Mouse (Mus musculus): ENCODE measurements around the gene Ptprm. TPM values are rescaled to one million over a fixed set of nuclear protein-coding genes. Genes with fewer than 3 reads are reported as not detected.

Gene Ptprm
- polyA plus RNA-seq, 1 experiment from 2014 or later, result 8.0 TPM

DNA sequence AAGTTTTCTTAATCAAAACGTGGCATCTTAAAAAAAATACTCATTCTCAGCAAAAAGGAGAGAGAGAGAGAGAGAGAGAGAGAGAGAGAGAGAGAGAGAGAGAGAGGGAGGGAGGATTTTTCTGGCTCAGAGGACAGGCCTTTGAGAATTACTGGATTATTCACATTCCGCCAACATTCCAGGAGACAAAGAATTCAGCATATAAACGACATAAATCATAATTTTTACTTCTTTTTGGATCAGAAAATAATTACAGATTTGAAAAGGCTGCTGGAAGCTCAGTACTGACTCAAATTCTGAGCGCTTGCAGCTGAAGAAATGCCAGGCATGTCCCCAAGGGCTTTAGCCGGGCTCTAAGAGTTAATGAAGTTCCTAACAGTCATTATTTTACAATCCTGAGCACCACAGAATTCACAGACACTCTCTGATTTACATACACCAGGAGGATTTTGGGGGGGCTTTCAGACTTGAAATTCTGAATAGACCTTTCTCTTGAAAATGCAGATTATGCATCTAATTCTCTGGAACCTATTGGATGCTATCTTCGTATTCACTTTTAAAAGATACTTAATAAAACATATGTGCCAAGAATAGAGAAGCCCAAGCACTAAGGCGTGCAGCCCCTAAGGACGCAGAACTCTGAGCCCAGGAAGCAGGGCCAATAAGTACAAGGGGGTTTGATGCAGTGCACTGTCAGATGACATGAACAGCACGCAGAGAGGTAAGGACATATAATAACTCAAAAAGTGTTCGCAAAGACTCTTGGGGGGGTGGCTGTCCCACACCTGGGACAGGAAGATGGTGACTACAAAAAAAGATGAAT is 112.1 kb downstream of the Ptprm start:
- no peaks in the 10 kb centered on the region for H3K36me3 ChIP-seq (ENCODE audit: control insufficient read depth, insufficient read depth, low read length)
- H3K27me3 ChIP-seq (replicated peaks; ENCODE audit: control insufficient read depth, insufficient read depth, low read length), result no peaks in the 10 kb centered on the region
- H3K4me3 ChIP-seq (ENCODE audit: low read depth, low read length), result no peak overlapping the region
- DNase-seq (ENCODE audit: low spot score) (no peak), ATAC-seq (no peak)
- H3K27ac ChIP-seq (ENCODE audit: low read depth, low read length), result no peak overlapping the region
- whole genome bisulfite sequencing, result 45% methylated on average over 10 of the region's 10 CpGs
- H3K9me3 ChIP-seq (replicated peaks; ENCODE audit: control insufficient read depth, low read length), result no peaks in the 10 kb centered on the region
- no peak overlapping the region for H3K4me2 ChIP-seq (ENCODE audit: low read length)
- no peak overlapping the region for H3K9ac ChIP-seq (ENCODE audit: low read length)
- 0 out of 2 replicates have a peak, but pooled peaks cover 2% of the 10 kb centered on the region for H3K4me1 ChIP-seq (ENCODE audit: control insufficient read depth, insufficient read depth, low read length)

- ATAC-seq (no peak), DNase-seq (ENCODE audit: low spot score) (no peak)
- H3K9ac ChIP-seq (ENCODE audit: low read length), result no peak overlapping the region
- H3K4me1 ChIP-seq (ENCODE audit: control insufficient read depth, insufficient read depth, low read length), result 0 out of 2 replicates have a peak, but pooled peaks cover 2% of the 10 kb centered on the region
- H3K27ac ChIP-seq (ENCODE audit: low read depth, low read length), result no peak overlapping the region
- no peak overlapping the region for H3K4me3 ChIP-seq (ENCODE audit: low read depth, low read length)
- WGBS, result 97% methylated on average over 7 of the region's 7 CpGs
- no peaks in the 10 kb centered on the region for H3K27me3 ChIP-seq (replicated peaks; ENCODE audit: control insufficient read depth, insufficient read depth, low read length)
- H3K9me3 ChIP-seq (replicated peaks; ENCODE audit: control insufficient read depth, low read length), result no peaks in the 10 kb centered on the region
- H3K36me3 ChIP-seq (ENCODE audit: control insufficient read depth, insufficient read depth, low read length), result no peaks in the 10 kb centered on the region
- no peak overlapping the region for H3K4me2 ChIP-seq (ENCODE audit: low read length)
Observed at GRCm38 (mm10) chr17:67238866-67239265, 115.4 kb downstream of the Ptprm start.

- Histone ChIP-seq H3K36me3 (ENCODE audit: control insufficient read depth, insufficient read depth, low read length) (no peaks in the 10 kb centered on the region), H3K9me3 (replicated peaks; ENCODE audit: control insufficient read depth, low read length) (no peaks in the 10 kb centered on the region), H3K4me2 (ENCODE audit: low read length) (no peak overlapping the region), H3K4me3 (ENCODE audit: low read depth, low read length) (no peak overlapping the region), H3K27me3 (replicated peaks; ENCODE audit: control insufficient read depth, insufficient read depth, low read length) (no peaks in the 10 kb centered on the region), H3K9ac (ENCODE audit: low read length) (no peak overlapping the region), H3K27ac (ENCODE audit: low read depth, low read length) (no peak overlapping the region), H3K4me1 (ENCODE audit: control insufficient read depth, insufficient read depth, low read length) (no peaks in the 10 kb centered on the region)
- ATAC-seq, result no peak; the same call in 1 of the 2 replicates
- DNase-seq (ENCODE audit: low spot score), result peak; percentile 46
- WGBS, result 85% methylated on average over 10 of the region's 10 CpGs
Observed at GRCm38 (mm10) chr17:67237407-67237806, 116.8 kb downstream of the Ptprm start.

- WGBS, result 91% methylated on average over 9 of the region's 9 CpGs
- no peak for DNase-seq (ENCODE audit: low spot score)
- no peak overlapping the region for H3K4me2 ChIP-seq (ENCODE audit: low read length)
- no peak for ATAC-seq
- H3K4me3 ChIP-seq (ENCODE audit: low read depth, low read length), result no peak overlapping the region
- no peaks in the 10 kb centered on the region for H3K4me1 ChIP-seq (ENCODE audit: control insufficient read depth, insufficient read depth, low read length)
- H3K27me3 ChIP-seq (replicated peaks; ENCODE audit: control insufficient read depth, insufficient read depth, low read length), result no peaks in the 10 kb centered on the region
- H3K9ac ChIP-seq (ENCODE audit: low read length), result no peak overlapping the region
- H3K36me3 ChIP-seq (ENCODE audit: control insufficient read depth, insufficient read depth, low read length), result no peaks in the 10 kb centered on the region
- no peaks in the 10 kb centered on the region for H3K9me3 ChIP-seq (replicated peaks; ENCODE audit: control insufficient read depth, low read length)
- H3K27ac ChIP-seq (ENCODE audit: low read depth, low read length), result no peak overlapping the region
Observed at GRCm38 (mm10) chr17:67233063-67233462, 121.2 kb downstream of the Ptprm start.

GRCm38 (mm10) chr17:67226991-67227390 is 127.3 kb downstream of the Ptprm start:
- Histone ChIP-seq H3K36me3 (ENCODE audit: control insufficient read depth, insufficient read depth, low read length) (no peaks in the 10 kb centered on the region), H3K4me2 (ENCODE audit: low read length) (no peak overlapping the region), H3K4me1 (ENCODE audit: control insufficient read depth, insufficient read depth, low read length) (no peaks in the 10 kb centered on the region), H3K27ac (ENCODE audit: low read depth, low read length) (no peak overlapping the region), H3K27me3 (replicated peaks; ENCODE audit: control insufficient read depth, insufficient read depth, low read length) (no peaks in the 10 kb centered on the region), H3K9me3 (replicated peaks; ENCODE audit: control insufficient read depth, low read length) (no peaks in the 10 kb centered on the region), H3K9ac (ENCODE audit: low read length) (no peak overlapping the region), H3K4me3 (ENCODE audit: low read depth, low read length) (no peak overlapping the region)
- WGBS, result 2% methylated on average over 5 of the region's 5 CpGs
- DNase-seq (ENCODE audit: low spot score) (no peak), ATAC-seq (no peak)

DNA sequence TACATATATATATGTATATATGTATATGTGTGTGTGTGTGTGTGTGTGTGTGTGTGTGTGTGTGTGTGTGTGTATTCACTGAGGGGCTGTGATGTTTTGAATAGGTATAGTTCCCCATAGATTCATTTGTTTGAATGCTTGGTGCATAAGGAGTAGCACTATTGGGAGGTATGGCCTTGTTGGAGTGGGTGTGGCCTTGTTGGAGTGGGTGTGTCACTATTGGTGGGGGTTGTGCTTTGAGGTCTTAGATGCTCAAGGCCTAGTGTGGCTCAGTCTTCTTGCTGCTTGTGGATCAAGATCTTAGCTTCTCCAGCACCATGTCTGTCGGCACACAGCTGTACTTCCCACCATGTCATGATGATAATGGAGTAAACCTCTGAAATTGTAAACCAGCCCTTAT is 138.9 kb downstream of the Ptprm start:
- no peaks in the 10 kb centered on the region for H3K36me3 ChIP-seq (ENCODE audit: control insufficient read depth, insufficient read depth, low read length)
- WGBS, result 93% methylated on average over 1 of the region's 1 CpGs
- H3K27me3 ChIP-seq (replicated peaks; ENCODE audit: control insufficient read depth, insufficient read depth, low read length), result no peaks in the 10 kb centered on the region
- DNase-seq (ENCODE audit: low spot score) (no peak), ATAC-seq (no peak)
- no peak overlapping the region for H3K4me3 ChIP-seq (ENCODE audit: low read depth, low read length)
- H3K4me1 ChIP-seq (ENCODE audit: control insufficient read depth, insufficient read depth, low read length), result peaks cover 4% of the 10 kb centered on the region; the same call in 1 of the 2 replicates
- H3K4me2 ChIP-seq (ENCODE audit: low read length), result no peak overlapping the region
- H3K9me3 ChIP-seq (replicated peaks; ENCODE audit: control insufficient read depth, low read length), result no peaks in the 10 kb centered on the region
- no peak overlapping the region for H3K27ac ChIP-seq (ENCODE audit: low read depth, low read length)
- no peak overlapping the region for H3K9ac ChIP-seq (ENCODE audit: low read length)

DNA sequence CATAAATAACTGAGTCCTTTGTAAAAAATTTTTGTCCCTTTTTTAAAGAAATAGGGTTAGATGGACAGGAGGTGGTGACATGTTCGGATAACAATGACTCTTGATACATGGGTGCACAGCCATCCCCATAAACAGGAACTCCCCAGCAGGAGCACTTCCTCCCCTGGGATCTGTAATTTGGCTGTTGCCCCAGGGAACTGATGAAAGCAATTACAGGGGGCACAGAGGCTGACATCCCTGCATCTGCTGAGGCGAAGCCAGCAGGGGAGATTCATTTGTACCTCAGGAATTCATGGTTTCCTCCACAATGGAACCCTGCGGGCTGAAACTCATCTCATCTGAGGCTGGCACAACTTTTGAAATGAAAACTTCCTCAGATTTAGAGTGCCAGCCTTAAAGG is 140.5 kb downstream of the Ptprm start:
- H3K9me3 ChIP-seq (replicated peaks; ENCODE audit: control insufficient read depth, low read length), result no peaks in the 10 kb centered on the region
- H3K27me3 ChIP-seq (replicated peaks; ENCODE audit: control insufficient read depth, insufficient read depth, low read length), result no peaks in the 10 kb centered on the region
- peaks cover 4% of the 10 kb centered on the region; the same call in 1 of the 2 replicates for H3K4me1 ChIP-seq (ENCODE audit: control insufficient read depth, insufficient read depth, low read length)
- WGBS, result 17% methylated on average over 3 of the region's 3 CpGs
- DNase-seq (ENCODE audit: low spot score) (no peak), ATAC-seq (no peak)
- no peaks in the 10 kb centered on the region for H3K36me3 ChIP-seq (ENCODE audit: control insufficient read depth, insufficient read depth, low read length)
- no peak overlapping the region for H3K27ac ChIP-seq (ENCODE audit: low read depth, low read length)
- H3K4me3 ChIP-seq (ENCODE audit: low read depth, low read length), result no peak overlapping the region
- no peak overlapping the region for H3K4me2 ChIP-seq (ENCODE audit: low read length)
- no peak overlapping the region for H3K9ac ChIP-seq (ENCODE audit: low read length)

- H3K9me3 ChIP-seq (replicated peaks; ENCODE audit: control insufficient read depth, low read length), result no peaks in the 10 kb centered on the region
- no peak overlapping the region for H3K27ac ChIP-seq (ENCODE audit: low read depth, low read length)
- H3K36me3 ChIP-seq (ENCODE audit: control insufficient read depth, insufficient read depth, low read length), result no peaks in the 10 kb centered on the region
- no peak overlapping the region for H3K9ac ChIP-seq (ENCODE audit: low read length)
- DNase-seq (ENCODE audit: low spot score), result no peak
- H3K4me1 ChIP-seq (ENCODE audit: control insufficient read depth, insufficient read depth, low read length), result peaks cover 4% of the 10 kb centered on the region; the same call in 1 of the 2 replicates
- no peaks in the 10 kb centered on the region for H3K27me3 ChIP-seq (replicated peaks; ENCODE audit: control insufficient read depth, insufficient read depth, low read length)
- WGBS, result 66% methylated on average over 8 of the region's 8 CpGs
- no peak overlapping the region for H3K4me2 ChIP-seq (ENCODE audit: low read length)
- no peak overlapping the region for H3K4me3 ChIP-seq (ENCODE audit: low read depth, low read length)
- no peak for ATAC-seq
Observed at GRCm38 (mm10) chr17:67209676-67210344, 144.4 kb downstream of the Ptprm start.

GRCm38 (mm10) chr17:67208600-67208999 is 145.7 kb downstream of the Ptprm start:
- WGBS, result 90% methylated on average over 5 of the region's 5 CpGs
- no peaks in the 10 kb centered on the region for H3K36me3 ChIP-seq (ENCODE audit: control insufficient read depth, insufficient read depth, low read length)
- H3K4me3 ChIP-seq (ENCODE audit: low read depth, low read length), result no peak overlapping the region
- ATAC-seq, result no peak
- H3K9me3 ChIP-seq (replicated peaks; ENCODE audit: control insufficient read depth, low read length), result no peaks in the 10 kb centered on the region
- H3K4me2 ChIP-seq (ENCODE audit: low read length), result no peak overlapping the region
- no peak for DNase-seq (ENCODE audit: low spot score)
- peaks cover under 1% of the 10 kb centered on the region; the same call in 1 of the 2 replicates for H3K4me1 ChIP-seq (ENCODE audit: control insufficient read depth, insufficient read depth, low read length)
- no peak overlapping the region for H3K27ac ChIP-seq (ENCODE audit: low read depth, low read length)
- H3K9ac ChIP-seq (ENCODE audit: low read length), result no peak overlapping the region
- no peaks in the 10 kb centered on the region for H3K27me3 ChIP-seq (replicated peaks; ENCODE audit: control insufficient read depth, insufficient read depth, low read length)

Data from forebrain, embryonic 14.5 days (tissue).